Mouse (Mus musculus) megakaryocyte, embryonic 14.5 days (primary cell): ENCODE measurements around the gene Med22.

ENCODE experiments used
- FLI1 ChIP-seq: IDR thresholded peaks from 2 replicates; pipeline ENCODE4 v1.6.1; 2012; ENCODE audit warnings: low read length, inconsistent platforms, mixed read lengths
- GATA1 ChIP-seq: IDR thresholded peaks from 3 replicates; pipeline ENCODE4 v1.6.1; 2012; ENCODE audit warnings: mixed read lengths, low read length, inconsistent platforms, borderline replicate concordance

DNA sequence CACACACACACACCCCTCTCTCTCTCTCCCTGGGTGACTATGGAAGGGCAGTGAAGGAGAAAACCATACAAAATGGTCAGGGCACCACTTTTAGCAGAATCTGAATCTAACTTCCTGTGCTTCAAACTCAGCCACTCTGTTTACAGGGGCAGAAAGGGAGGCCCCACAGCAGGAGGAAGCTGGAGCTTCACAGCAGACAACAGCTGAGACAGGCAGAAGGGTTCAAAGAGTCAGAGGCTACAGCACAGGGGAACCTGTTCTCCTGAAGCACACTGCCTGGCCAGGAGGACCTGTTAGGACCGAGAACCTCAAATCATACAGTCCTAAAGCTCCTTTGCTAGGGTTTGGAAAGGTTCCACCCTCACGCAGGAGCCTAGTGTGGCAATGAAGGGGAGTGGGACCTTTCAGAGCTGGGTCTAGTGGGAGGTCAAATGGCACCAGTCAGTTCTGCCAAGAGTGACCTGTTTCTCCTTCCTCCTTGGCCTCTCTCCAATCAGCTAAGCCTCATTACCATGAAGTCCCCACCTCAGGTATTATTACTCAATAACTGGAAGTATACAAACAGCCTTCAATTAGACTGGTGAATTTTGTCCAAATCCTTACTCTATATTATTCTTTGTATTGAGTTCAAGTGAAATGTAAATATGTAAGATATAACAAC, 44.4 kb upstream of the Med22 start:
- TF ChIP-seq FLI1: no peak
- no peak for TF ChIP-seq GATA1
